Mouse (Mus musculus): ENCODE data around the gene Ick.

The Ick gene

GRCm38 (mm10) chr9:78190651-78191634, 82.0 kb downstream of the Ick start:
- no peak for DNase-seq (ENCODE audit: extremely low read depth, low read depth)

GRCm38 (mm10) chr9:78191736-78192135, 82.7 kb downstream of the Ick start:
- DNase-seq (ENCODE audit: extremely low read depth, low read depth) = peak; percentile 64

- DNase-seq (ENCODE audit: extremely low read depth, low read depth) = peak; percentile 52
Observed at GRCm38 (mm10) chr9:78193902-78194597, 85.1 kb downstream of the Ick start.

- DNase-seq (ENCODE audit: extremely low read depth, low read depth) = no peak
Observed at GRCm38 (mm10) chr9:78195034-78195433, 86.0 kb downstream of the Ick start.

- DNase-seq (ENCODE audit: extremely low read depth, low read depth) = no peak
Observed at GRCm38 (mm10) chr9:78197801-78198200, 88.8 kb downstream of the Ick start.

- DNase-seq (ENCODE audit: extremely low read depth, low read depth) = no peak
Observed at GRCm38 (mm10) chr9:78204194-78204593, 95.2 kb downstream of the Ick start.

- no peak for DNase-seq (ENCODE audit: extremely low read depth, low read depth)
Observed at GRCm38 (mm10) chr9:78208956-78209355, 100.0 kb downstream of the Ick start.

GRCm38 (mm10) chr9:78210079-78210478, 101.1 kb downstream of the Ick start:
- no peak for DNase-seq (ENCODE audit: extremely low read depth, low read depth)

GRCm38 (mm10) chr9:78210821-78211220, 101.8 kb downstream of the Ick start:
- DNase-seq (ENCODE audit: extremely low read depth, low read depth) = no peak

GRCm38 (mm10) chr9:78211521-78211920, 102.5 kb downstream of the Ick start:
- no peak for DNase-seq (ENCODE audit: extremely low read depth, low read depth)

- DNase-seq (ENCODE audit: extremely low read depth, low read depth) = peak; percentile 41
Observed at GRCm38 (mm10) chr9:78212341-78213049, 103.5 kb downstream of the Ick start.

- DNase-seq (ENCODE audit: extremely low read depth, low read depth) = no peak
Observed at GRCm38 (mm10) chr9:78217074-78217473, 108.1 kb downstream of the Ick start.

Data from MEL-GATA-1-ER (cell line).